Mouse (Mus musculus) neutrophil, adult 5-6 weeks (primary cell): ENCODE results near the gene Cdkl5. TPM values are rescaled to one million over a fixed set of nuclear protein-coding genes. Genes with fewer than 3 reads are reported as not detected.

Source experiments
- ATAC-seq: fragments of 151-379, 151-347 bp; 2 replicates; pipeline ENCODE4 v1.8.0; 2017; ENCODE audit warnings: mild to moderate bottlenecking, moderate TSS enrichment; ENCODE audit not compliant: insufficient number of reproducible peaks, poor library complexity, low FRiP score, severe bottlenecking; ENCODE audit errors: extremely low read depth
- total RNA-seq: library from RNA; stranded (forward); fragments of 200-1000 nt; gene quantifications from 2 replicates; pipeline ENCODE4 v1.2.3, GENCODE M21; 2017

Gene Cdkl5
- total RNA-seq, 1 experiment from 2014 or later: 2.2 TPM

- peak; percentile 95 for ATAC-seq
Measured at GRCm38 (mm10) chrX:160765389-160766232, 228.9 kb downstream of the Cdkl5 start.

GRCm38 (mm10) chrX:160750808-160751207, 243.7 kb downstream of the Cdkl5 start:
- no peak for ATAC-seq

DNA sequence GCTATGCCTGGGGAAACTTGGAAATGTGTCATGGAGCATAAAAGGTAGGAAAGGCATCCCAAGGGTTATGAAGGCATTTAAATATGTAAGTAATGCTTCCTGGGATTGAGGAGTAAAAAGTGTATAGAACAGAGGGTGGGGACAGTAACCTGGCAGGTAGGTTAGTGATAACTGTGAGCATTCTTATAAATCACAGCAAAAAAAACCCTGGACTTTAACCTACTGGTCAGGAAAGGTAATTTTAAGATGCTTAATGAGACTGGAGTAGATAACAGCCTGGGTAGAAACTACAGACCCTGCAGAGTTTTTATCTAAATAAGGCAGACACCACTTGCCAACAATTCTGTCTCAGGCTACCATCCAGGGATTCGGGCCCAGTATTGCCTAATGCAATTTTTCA, 245.9 kb downstream of the Cdkl5 start:
- no peak for ATAC-seq

- ATAC-seq: no peak
Measured at GRCm38 (mm10) chrX:160745399-160745798, 249.1 kb downstream of the Cdkl5 start.

GRCm38 (mm10) chrX:160735650-160736049, 258.9 kb downstream of the Cdkl5 start, which contains the start of gene Ppef1:
Ppef1 (minus strand) TSS chrX:160735765.
- no peak for ATAC-seq

Other genes with a start within 250 kb of the Cdkl5 start
- gene Rs1, start 226.7 kb downstream of the Cdkl5 start, total RNA-seq: 0.70 TPM in 1 of 2 replicates, not detected in the other
- 0.98 TPM in 1 of 2 replicates, not detected in the other for gene Gja6, start 87.7 kb downstream of the Cdkl5 start, total RNA-seq
- gene Scml2, start 122.5 kb upstream of the Cdkl5 start, total RNA-seq: not detected in 2 replicates